Mouse (Mus musculus): Measurements from ENCODE around the gene Mysm1. TPM values are rescaled to one million over a fixed set of nuclear protein-coding genes. Genes with fewer than 3 reads are reported as not detected.
A peak's percentile ranks its signal among the peaks of the same experiment; 100 is the strongest.

The Mysm1 gene
- polyA plus RNA-seq, 1 experiment from 2014 or later: 30.4 TPM

GRCm38 (mm10) chr4:95005251-95005830 lies 26.4 kb upstream of the Mysm1 start:
- WGBS: 55% methylated on average over 6 of the region's 6 CpGs
- H3K27ac ChIP-seq (replicated peaks): no peak overlapping the region
- no peak for ATAC-seq (replicated peaks)

GRCm38 (mm10) chr4:95001043-95001775 lies 22.3 kb upstream of the Mysm1 start:
- no peak for ATAC-seq (replicated peaks)
- Histone ChIP-seq H3K4me2 (replicated peaks) (no peak overlapping the region), H3K4me3 (no peak overlapping the region), H3K27me3 (no peaks in the 10 kb centered on the region), H3K27ac (replicated peaks) (no peak overlapping the region), H3K9me3 (no peaks in the 10 kb centered on the region), H3K4me1 (no peaks in the 10 kb centered on the region), H3K36me3 (no peaks in the 10 kb centered on the region), H3K9ac (replicated peaks) (no peak overlapping the region)
- 62% methylated on average over 6 of the region's 6 CpGs for WGBS

More at GRCm38 (mm10) chr4:95005251-95005830, 26.4 kb upstream of the Mysm1 start:
- peaks cover 7% of the 10 kb centered on the region; the same call in 1 of the 2 replicates for H3K4me1 ChIP-seq
- no peaks in the 10 kb centered on the region for H3K9me3 ChIP-seq
- H3K4me2 ChIP-seq (replicated peaks): no peak overlapping the region
- no peaks in the 10 kb centered on the region for H3K27me3 ChIP-seq
- H3K9ac ChIP-seq (replicated peaks): no peak overlapping the region
- no peak overlapping the region for H3K4me3 ChIP-seq
- H3K36me3 ChIP-seq: no peaks in the 10 kb centered on the region

DNA sequence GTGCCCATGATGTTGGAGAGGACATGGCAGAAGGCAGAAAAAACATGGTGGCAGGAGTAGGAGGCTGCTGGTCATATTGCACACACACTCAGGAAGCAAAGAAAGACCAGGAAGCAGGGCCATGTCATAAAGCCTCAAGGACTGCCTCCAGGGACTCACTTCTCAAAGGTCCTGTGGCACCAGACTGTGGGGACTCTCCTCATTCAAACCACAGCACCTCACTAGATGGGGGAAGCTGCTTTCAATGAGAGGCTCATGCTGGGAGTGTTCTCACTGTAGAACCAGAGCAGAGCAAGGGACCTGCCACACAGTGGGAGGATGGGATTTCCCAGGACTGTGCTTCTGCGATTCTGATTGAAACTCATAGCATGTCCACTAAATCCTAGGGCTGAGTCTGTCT lies 21.2 kb upstream of the Mysm1 start:
- Histone ChIP-seq H3K4me2 (replicated peaks) (no peak overlapping the region), H3K27ac (replicated peaks) (no peak overlapping the region), H3K4me3 (no peak overlapping the region), H3K4me1 (no peaks in the 10 kb centered on the region), H3K9ac (replicated peaks) (no peak overlapping the region), H3K36me3 (no peaks in the 10 kb centered on the region), H3K9me3 (no peaks in the 10 kb centered on the region), H3K27me3 (no peaks in the 10 kb centered on the region)
- 89% methylated on average over 1 of the region's 1 CpGs for WGBS
- no peak for ATAC-seq (replicated peaks)

- no peaks in the 10 kb centered on the region for H3K36me3 ChIP-seq
- H3K9ac ChIP-seq (replicated peaks): no peak overlapping the region
- H3K4me1 ChIP-seq: no peaks in the 10 kb centered on the region
- ATAC-seq (replicated peaks): no peak
- no peak overlapping the region for H3K4me3 ChIP-seq
- H3K27ac ChIP-seq (replicated peaks): no peak overlapping the region
- H3K27me3 ChIP-seq: no peaks in the 10 kb centered on the region
- H3K9me3 ChIP-seq: no peaks in the 10 kb centered on the region
- no peak overlapping the region for H3K4me2 ChIP-seq (replicated peaks)
- 72% methylated on average over 3 of the region's 3 CpGs for WGBS
Observed at GRCm38 (mm10) chr4:94999249-94999648, 20.3 kb upstream of the Mysm1 start.

GRCm38 (mm10) chr4:94995862-94996261 lies 17.0 kb upstream of the Mysm1 start:
- Histone ChIP-seq H3K36me3 (no peaks in the 10 kb centered on the region), H3K4me1 (no peaks in the 10 kb centered on the region), H3K27ac (replicated peaks) (no peak overlapping the region), H3K4me2 (replicated peaks) (no peak overlapping the region), H3K27me3 (no peaks in the 10 kb centered on the region), H3K9ac (replicated peaks) (no peak overlapping the region), H3K4me3 (no peak overlapping the region), H3K9me3 (no peaks in the 10 kb centered on the region)
- ATAC-seq (replicated peaks): no peak
- WGBS: 86% methylated on average over 4 of the region's 4 CpGs

GRCm38 (mm10) chr4:94990204-94990603 lies 11.3 kb upstream of the Mysm1 start:
- WGBS: 48% methylated on average over 3 of the region's 3 CpGs
- H3K9ac ChIP-seq (replicated peaks): no peak overlapping the region

DNA sequence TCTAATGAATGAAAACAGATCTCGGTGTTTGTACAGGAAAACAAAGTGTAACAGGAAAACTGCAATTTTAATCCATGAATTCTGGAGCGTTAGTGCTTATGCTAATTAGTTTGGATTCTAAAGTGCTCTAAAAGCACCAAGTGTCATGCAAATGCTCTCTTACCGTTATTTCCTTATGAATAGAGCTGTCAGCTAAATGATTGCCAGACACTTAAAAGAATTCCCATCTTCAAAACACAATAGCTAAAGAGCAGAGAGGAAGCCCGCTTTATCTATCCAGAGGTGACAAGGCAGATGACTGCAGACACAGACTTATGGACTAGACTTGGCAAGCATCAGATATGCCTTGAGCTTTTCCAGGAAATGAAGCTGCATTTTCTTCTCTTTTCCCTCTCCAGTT lies 8.8 kb upstream of the Mysm1 start:
- Histone ChIP-seq H3K4me1 (peaks cover 6% of the 10 kb centered on the region), H3K4me3 (no peak overlapping the region), H3K27ac (replicated peaks) (no peak overlapping the region), H3K9me3 (no peaks in the 10 kb centered on the region), H3K27me3 (no peaks in the 10 kb centered on the region), H3K9ac (replicated peaks) (no peak overlapping the region), H3K4me2 (replicated peaks) (no peak overlapping the region), H3K36me3 (no peaks in the 10 kb centered on the region)
- WGBS: 9% methylated on average over 4 of the region's 4 CpGs
- peak; percentile 76 for ATAC-seq (replicated peaks)

More at GRCm38 (mm10) chr4:94990204-94990603, 11.3 kb upstream of the Mysm1 start:
- H3K4me3 ChIP-seq: no peak overlapping the region
- no peak overlapping the region for H3K27ac ChIP-seq (replicated peaks)
- no peak for ATAC-seq (replicated peaks)
- no peaks in the 10 kb centered on the region for H3K9me3 ChIP-seq
- H3K27me3 ChIP-seq: no peaks in the 10 kb centered on the region
- H3K36me3 ChIP-seq: no peaks in the 10 kb centered on the region
- H3K4me2 ChIP-seq (replicated peaks): no peak overlapping the region
- H3K4me1 ChIP-seq: peaks cover 6% of the 10 kb centered on the region

DNA sequence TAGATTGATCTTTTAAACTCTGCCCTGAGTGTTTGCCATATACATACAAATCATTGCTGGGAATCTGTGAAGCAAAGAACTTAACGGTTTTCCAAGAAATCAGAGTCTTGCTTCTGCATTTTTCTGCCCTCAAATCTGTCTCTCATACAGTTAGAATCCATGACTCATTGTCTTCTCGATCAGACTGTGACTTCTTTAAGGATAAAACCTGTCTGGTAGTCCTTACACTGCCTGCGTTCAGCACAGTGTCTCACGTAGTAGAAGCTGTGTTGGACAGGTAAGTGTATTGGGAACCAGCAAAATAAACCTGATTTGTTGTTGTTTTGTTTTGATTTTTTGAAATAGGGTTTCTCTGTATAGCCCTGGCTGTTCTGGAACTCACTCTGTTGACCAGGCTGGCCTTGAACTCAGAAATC lies 608 bp upstream of the Mysm1 start:
- WGBS: 35% methylated on average over 4 of the region's 4 CpGs

GRCm38 (mm10) chr4:94973321-94973720 lies 5.6 kb downstream of the Mysm1 start:
- Histone ChIP-seq H3K4me1 (peaks cover 13% of the 10 kb centered on the region), H3K27ac (replicated peaks) (no peak overlapping the region), H3K9ac (replicated peaks) (no peak overlapping the region), H3K9me3 (no peaks in the 10 kb centered on the region), H3K36me3 (peaks cover 29% of the 10 kb centered on the region), H3K4me2 (replicated peaks) (no peak overlapping the region), H3K27me3 (no peaks in the 10 kb centered on the region), H3K4me3 (no peak overlapping the region)
- no peak for ATAC-seq (replicated peaks)
- 83% methylated on average over 2 of the region's 2 CpGs for WGBS

More for the DNA sequence above, 608 bp upstream of the Mysm1 start:
- Histone ChIP-seq H3K9me3 (no peaks in the 10 kb centered on the region), H3K4me1 (peaks cover 14% of the 10 kb centered on the region), H3K27me3 (no peaks in the 10 kb centered on the region), H3K4me2 (replicated peaks) (peak overlapping the region; percentile 69), H3K9ac (replicated peaks) (peak overlapping the region; percentile 96), H3K36me3 (peaks cover 2% of the 10 kb centered on the region), H3K27ac (replicated peaks) (peak overlapping the region; percentile 92), H3K4me3 (peak overlapping the region; percentile 80)
- ATAC-seq (replicated peaks): peak; percentile 31

- H3K27ac ChIP-seq (replicated peaks): no peak overlapping the region
- no peaks in the 10 kb centered on the region for H3K9me3 ChIP-seq
- no peaks in the 10 kb centered on the region for H3K4me1 ChIP-seq
- H3K27me3 ChIP-seq: no peaks in the 10 kb centered on the region
- no peak overlapping the region for H3K4me2 ChIP-seq (replicated peaks)
- peaks cover 57% of the 10 kb centered on the region for H3K36me3 ChIP-seq
- WGBS: 90% methylated on average over 3 of the region's 3 CpGs
- H3K9ac ChIP-seq (replicated peaks): no peak overlapping the region
- H3K4me3 ChIP-seq: no peak overlapping the region
- ATAC-seq (replicated peaks): no peak
Observed at GRCm38 (mm10) chr4:94952773-94953172, 26.1 kb downstream of the Mysm1 start.

GRCm38 (mm10) chr4:94941221-94941855 lies 37.6 kb downstream of the Mysm1 start:
- whole genome bisulfite sequencing: 87% methylated on average over 11 of the region's 11 CpGs
- Histone ChIP-seq H3K36me3 (peaks cover 31% of the 10 kb centered on the region), H3K4me2 (replicated peaks) (no peak overlapping the region), H3K9ac (replicated peaks) (no peak overlapping the region), H3K27me3 (no peaks in the 10 kb centered on the region), H3K4me1 (no peaks in the 10 kb centered on the region), H3K9me3 (no peaks in the 10 kb centered on the region), H3K27ac (replicated peaks) (no peak overlapping the region), H3K4me3 (no peak overlapping the region)
- no peak for ATAC-seq (replicated peaks)

DNA sequence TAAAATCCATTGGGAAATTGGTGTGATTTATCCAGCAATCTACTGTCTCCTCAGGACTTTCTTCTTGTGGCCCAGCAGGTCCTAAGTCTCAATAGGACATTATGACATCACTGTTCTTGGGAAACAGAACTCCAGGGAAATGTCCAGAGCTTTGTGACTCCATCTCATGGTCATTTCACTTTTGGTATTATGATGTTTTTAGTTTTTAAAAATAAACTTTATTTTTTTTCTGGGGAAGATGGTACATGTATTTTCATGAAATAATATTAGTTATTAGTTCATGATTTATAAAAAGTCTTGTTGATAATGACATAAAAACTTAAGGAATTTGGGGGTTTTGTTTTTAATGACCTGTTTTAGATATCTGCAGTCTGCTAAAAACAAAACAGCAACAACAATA lies 50.2 kb downstream of the Mysm1 start, which contains the start of gene Eqtn:
Gene Eqtn, minus strand, starts transcription at position 101 of the 400 bp plus-strand sequence.
- Histone ChIP-seq H3K36me3 (no peaks in the 10 kb centered on the region), H3K4me2 (replicated peaks) (no peak within 1 kb of the TSS), H3K4me3 (no peak within 1 kb of the TSS), H3K4me1 (no peaks in the 10 kb centered on the region), H3K9ac (replicated peaks) (no peak within 1 kb of the TSS), H3K27ac (replicated peaks) (no peak within 1 kb of the TSS), H3K27me3 (no peaks in the 10 kb centered on the region), H3K9me3 (no peaks in the 10 kb centered on the region)
- ATAC-seq (replicated peaks): no peak

Data from forebrain, embryonic 15.5 days (tissue).